Mouse (Mus musculus) liver, adult (tissue): ENCODE data around the gene Tmem44.
A peak's percentile ranks its signal among the peaks of the same experiment; 100 is the strongest.

ENCODE experiments used
- GATA4 ChIP-seq: IDR thresholded peaks from 2 replicates; pipeline ENCODE4 v1.6.1; 2014; ENCODE audit warnings: mild to moderate bottlenecking, low read length; ENCODE audit not compliant: insufficient replicate concordance

The Tmem44 gene

GRCm38 (mm10) chr16:30513050-30514024 is 37.3 kb downstream of the Tmem44 start:
- no peak for TF ChIP-seq GATA4

GRCm38 (mm10) chr16:30512375-30513049 is 38.1 kb downstream of the Tmem44 start:
- no peak for TF ChIP-seq GATA4

- no peak for TF ChIP-seq GATA4
These were observed 38.9 kb downstream of the Tmem44 start for GRCm38 (mm10) chr16:30511563-30512340.

- peak; percentile 42; the same call in 1 of the 2 replicates for TF ChIP-seq GATA4
These were observed 39.9 kb downstream of the Tmem44 start for GRCm38 (mm10) chr16:30510504-30511451.

GRCm38 (mm10) chr16:30510091-30510490 is 40.6 kb downstream of the Tmem44 start:
- TF ChIP-seq GATA4, result no peak

- TF ChIP-seq GATA4, result no peak
These were observed 41.3 kb downstream of the Tmem44 start for GRCm38 (mm10) chr16:30509340-30509739.

GRCm38 (mm10) chr16:30508738-30509137 is 41.9 kb downstream of the Tmem44 start:
- TF ChIP-seq GATA4, result no peak

- TF ChIP-seq GATA4, result peak; percentile 55; the same call in 1 of the 2 replicates
These were observed 43.5 kb downstream of the Tmem44 start for GRCm38 (mm10) chr16:30507120-30507519.

GRCm38 (mm10) chr16:30505311-30506031 is 45.2 kb downstream of the Tmem44 start:
- no peak for TF ChIP-seq GATA4

- no peak for TF ChIP-seq GATA4
These were observed 45.8 kb downstream of the Tmem44 start for GRCm38 (mm10) chr16:30504856-30505255.

GRCm38 (mm10) chr16:30503958-30504357 is 46.7 kb downstream of the Tmem44 start:
- no peak for TF ChIP-seq GATA4

- TF ChIP-seq GATA4, result no peak
These were observed 48.3 kb downstream of the Tmem44 start for GRCm38 (mm10) chr16:30502221-30502891.

- TF ChIP-seq GATA4, result no peak
These were observed 49.0 kb downstream of the Tmem44 start for GRCm38 (mm10) chr16:30501621-30502020.
